24 mouse cellular contexts compared by ENCODE assay signal in the genomic region with DNA sequence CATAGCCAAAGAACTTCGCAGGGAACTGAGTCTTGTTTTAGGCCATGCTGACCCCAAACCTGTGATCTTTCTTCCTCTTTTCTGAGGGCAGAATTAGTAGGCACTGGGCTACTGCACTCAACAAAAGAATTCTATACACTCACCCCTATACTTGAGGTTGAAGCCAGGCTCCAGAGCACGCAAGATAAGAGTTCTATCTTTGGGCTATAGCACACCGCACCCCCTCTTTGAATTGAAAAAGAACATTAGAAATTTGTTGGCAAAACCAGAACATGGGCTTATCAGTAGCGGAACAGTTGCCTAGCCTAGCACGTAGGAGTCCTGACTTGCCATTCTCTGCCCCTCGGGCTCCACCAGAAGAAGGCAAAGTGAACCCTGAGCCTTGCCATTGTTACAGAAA. TPM values are rescaled to one million over a fixed set of nuclear protein-coding genes. Genes with fewer than 3 reads are reported as not detected.
A peak's percentile ranks its signal among the peaks of the same experiment; 100 is the strongest.
DNase-seq lines count a peak whose midpoint lies in the region; ATAC-seq and TF ChIP-seq lines count a peak whose summit lies in the region.
"Had no signal": no experiment of that assay in that cellular context is flagged by ENCODE, and none has a peak within 500 bp of the region (broad histone marks: within the 10 kb centered on the region; RNA-seq: fewer than 3 reads in every experiment).

No protein-coding gene starts in this region.

- no peak overlapping the region for H3K9ac ChIP-seq in stomach, embryonic 15.5 days
- no peak overlapping the region for H3K9ac ChIP-seq in stomach, postnatal 0 days (ENCODE audit: low read length)
- H3K9ac ChIP-seq in liver, embryonic 16.5 days (ENCODE audit: low read depth, low read length) = no peak overlapping the region
- H3K9ac ChIP-seq: forebrain, embryonic 13.5 days; heart, embryonic 15.5 days; hindbrain, embryonic 13.5 days; kidney, embryonic 15.5 days; midbrain, embryonic 13.5 days had no signal

- ATAC-seq in stomach, embryonic 15.5 days (ENCODE audit: insufficient read depth, low FRiP score, low read depth) = peak; percentile 63; the same call in 1 of the 2 replicates
- no peak for ATAC-seq in stomach, postnatal 0 days (ENCODE audit: low FRiP score, low TSS enrichment)
- peak; percentile 89 for ATAC-seq in liver, embryonic 16.5 days (ENCODE audit: low read depth)
- ATAC-seq: forebrain, embryonic 13.5 days; lung, postnatal 0 days; midbrain, embryonic 13.5 days; Patski had no signal

- H3K4me1 ChIP-seq in stomach, embryonic 15.5 days = no peaks in the 10 kb centered on the region
- H3K4me1 ChIP-seq in stomach, postnatal 0 days (replicated peaks; ENCODE audit: control insufficient read depth, insufficient read depth) = no peaks in the 10 kb centered on the region
- peaks cover 14% of the 10 kb centered on the region for H3K4me1 ChIP-seq in liver, embryonic 16.5 days (ENCODE audit: control insufficient read depth, low read depth, low read length)
- H3K4me1 ChIP-seq: forebrain, embryonic 13.5 days; hindbrain, embryonic 13.5 days; kidney, embryonic 15.5 days; limb, embryonic 10.5 days; midbrain, embryonic 13.5 days had no signal

- no peak overlapping the region for H3K27ac ChIP-seq in stomach, embryonic 15.5 days
- no peak overlapping the region for H3K27ac ChIP-seq in stomach, postnatal 0 days (replicated peaks)
- H3K27ac ChIP-seq in liver, embryonic 16.5 days (ENCODE audit: low read length) = no peak overlapping the region; the same call in 1 of the 2 replicates
- H3K27ac ChIP-seq: forebrain, embryonic 13.5 days; heart, embryonic 15.5 days; hindbrain, embryonic 13.5 days; kidney, embryonic 15.5 days; left cerebral cortex, adult 2 months; limb, embryonic 10.5 days; midbrain, embryonic 13.5 days had no signal

- DNase-seq in stomach, postnatal 0 days (ENCODE audit: low spot score) = no peak
- peak; percentile 19 for DNase-seq in liver
- DNase-seq in thymus, postnatal 25 days = no peak
- no peak for DNase-seq in adrenal gland, postnatal 10 days
- no peak for DNase-seq in kidney, postnatal 10 days
- no peak for DNase-seq in right cerebral cortex, postnatal 4 days
- DNase-seq: cerebellum, adult 9-11 months; heart, postnatal 36 days; kidney, adult 11 months; kidney, postnatal 4 days; layer of hippocampus, adult 9-11 months; right cerebral cortex, postnatal 14 days; thymus, postnatal 4 days had no signal

- TF ChIP-seq CTCF in stomach, postnatal 0 days (IDR thresholded peaks at IDR 0.05; ENCODE audit: low read depth) = no peak

- H3K4me2 ChIP-seq in stomach, embryonic 15.5 days = no peak overlapping the region
- H3K4me2 ChIP-seq in stomach, postnatal 0 days (replicated peaks; ENCODE audit: low read depth) = no peak overlapping the region
- peak overlapping the region; percentile 20; the same call in 1 of the 2 replicates for H3K4me2 ChIP-seq in liver, embryonic 16.5 days (ENCODE audit: low read depth, low read length)
- H3K4me2 ChIP-seq: forebrain, embryonic 13.5 days; heart, embryonic 15.5 days; hindbrain, embryonic 13.5 days; kidney, embryonic 15.5 days; midbrain, embryonic 13.5 days had no signal

- no peak overlapping the region for H3K4me3 ChIP-seq in stomach, embryonic 15.5 days (replicated peaks)
- H3K4me3 ChIP-seq in stomach, postnatal 0 days (ENCODE audit: low read depth, low read length) = no peak overlapping the region
- no peak overlapping the region for H3K4me3 ChIP-seq in liver, embryonic 16.5 days (ENCODE audit: low read depth, low read length)
- H3K4me3 ChIP-seq: forebrain, embryonic 13.5 days; heart, embryonic 15.5 days; hindbrain, embryonic 13.5 days; kidney, embryonic 15.5 days; left cerebral cortex, adult 2 months; limb, embryonic 10.5 days; midbrain, embryonic 13.5 days had no signal

- WGBS in stomach, embryonic 15.5 days = 85% methylated on average over 6 of the region's 6 CpGs
- 80% methylated on average over 6 of the region's 6 CpGs for WGBS in stomach, postnatal 0 days
- WGBS in liver, embryonic 16.5 days (ENCODE audit: insufficient replicate concordance) = 26% methylated on average over 6 of the region's 6 CpGs

- H3K27me3 ChIP-seq in stomach, embryonic 15.5 days (replicated peaks) = no peaks in the 10 kb centered on the region
- H3K27me3 ChIP-seq in stomach, postnatal 0 days (ENCODE audit: control insufficient read depth, insufficient read depth, low read length) = no peaks in the 10 kb centered on the region
- no peaks in the 10 kb centered on the region for H3K27me3 ChIP-seq in liver, embryonic 16.5 days (ENCODE audit: control insufficient read depth, insufficient read depth, low read depth, low read length)
- H3K27me3 ChIP-seq: forebrain, embryonic 13.5 days; heart, embryonic 15.5 days; hindbrain, embryonic 13.5 days; kidney, embryonic 15.5 days; midbrain, embryonic 13.5 days; Patski had no signal

- TF ChIP-seq EP300 in stomach, postnatal 0 days (optimal IDR thresholded peaks at IDR 0.05) = no peak

- H3K9me3 ChIP-seq in stomach, embryonic 15.5 days = no peaks in the 10 kb centered on the region
- no peaks in the 10 kb centered on the region for H3K9me3 ChIP-seq in stomach, postnatal 0 days (ENCODE audit: control insufficient read depth, low read length)
- no peaks in the 10 kb centered on the region for H3K9me3 ChIP-seq in liver, embryonic 16.5 days (replicated peaks; ENCODE audit: control insufficient read depth, low read length)
- H3K9me3 ChIP-seq: forebrain, embryonic 13.5 days; heart, embryonic 15.5 days; hindbrain, embryonic 13.5 days; kidney, embryonic 15.5 days; limb, embryonic 10.5 days; midbrain, embryonic 13.5 days had no signal

- no peaks in the 10 kb centered on the region for H3K36me3 ChIP-seq in stomach, embryonic 15.5 days
- no peaks in the 10 kb centered on the region for H3K36me3 ChIP-seq in stomach, postnatal 0 days (ENCODE audit: control insufficient read depth, insufficient read depth, low read length)
- no peaks in the 10 kb centered on the region for H3K36me3 ChIP-seq in liver, embryonic 16.5 days (ENCODE audit: control insufficient read depth, insufficient read depth)
- H3K36me3 ChIP-seq: heart, embryonic 15.5 days; kidney, embryonic 15.5 days; limb, embryonic 10.5 days; midbrain, embryonic 13.5 days had no signal

RNA-seq across cellular contexts. Expression of gene Klf5, which starts 34.7 kb away (rescaled TPM):
- polyA plus RNA-seq in stomach, embryonic 15.5 days (2015; fragmentation: Nextera tagmentation; extraction: Ambion mirVana) = 91.2 and 104 TPM in 2 replicates
- 101 and 112 TPM in 2 replicates for polyA plus RNA-seq in stomach, postnatal 0 days (2015; fragmentation: Nextera tagmentation; extraction: Ambion mirVana)
- 2.0 and 2.4 TPM in 2 replicates for polyA plus RNA-seq in liver, embryonic 16.5 days (2015; fragmentation: Nextera tagmentation; extraction: Ambion mirVana)
- 1 to 10 TPM; 7.2 to 7.5 TPM for total RNA-seq in adrenal gland, postnatal 10 days (2021)

Comparison
In these comparisons a context has a peak if more than half of its experiments do, and no peak if none do; other contexts are left out.
1. RNA of gene Klf5, which starts 34.7 kb away (polyA plus RNA-seq): 91.2 to 104 TPM in stomach, embryonic 15.5 days and 101 to 112 TPM in stomach, postnatal 0 days; 2.0 to 2.4 TPM in liver, embryonic 16.5 days; every median in the first group is over 10 times any median in the second.